Mouse (Mus musculus): ENCODE measurements around the gene Set. TPM values are rescaled to one million over a fixed set of nuclear protein-coding genes. Genes with fewer than 3 reads are reported as not detected.

Set gene
- total RNA-seq, 2 experiments from 2014 or later: 189 to 193 TPM

DNA sequence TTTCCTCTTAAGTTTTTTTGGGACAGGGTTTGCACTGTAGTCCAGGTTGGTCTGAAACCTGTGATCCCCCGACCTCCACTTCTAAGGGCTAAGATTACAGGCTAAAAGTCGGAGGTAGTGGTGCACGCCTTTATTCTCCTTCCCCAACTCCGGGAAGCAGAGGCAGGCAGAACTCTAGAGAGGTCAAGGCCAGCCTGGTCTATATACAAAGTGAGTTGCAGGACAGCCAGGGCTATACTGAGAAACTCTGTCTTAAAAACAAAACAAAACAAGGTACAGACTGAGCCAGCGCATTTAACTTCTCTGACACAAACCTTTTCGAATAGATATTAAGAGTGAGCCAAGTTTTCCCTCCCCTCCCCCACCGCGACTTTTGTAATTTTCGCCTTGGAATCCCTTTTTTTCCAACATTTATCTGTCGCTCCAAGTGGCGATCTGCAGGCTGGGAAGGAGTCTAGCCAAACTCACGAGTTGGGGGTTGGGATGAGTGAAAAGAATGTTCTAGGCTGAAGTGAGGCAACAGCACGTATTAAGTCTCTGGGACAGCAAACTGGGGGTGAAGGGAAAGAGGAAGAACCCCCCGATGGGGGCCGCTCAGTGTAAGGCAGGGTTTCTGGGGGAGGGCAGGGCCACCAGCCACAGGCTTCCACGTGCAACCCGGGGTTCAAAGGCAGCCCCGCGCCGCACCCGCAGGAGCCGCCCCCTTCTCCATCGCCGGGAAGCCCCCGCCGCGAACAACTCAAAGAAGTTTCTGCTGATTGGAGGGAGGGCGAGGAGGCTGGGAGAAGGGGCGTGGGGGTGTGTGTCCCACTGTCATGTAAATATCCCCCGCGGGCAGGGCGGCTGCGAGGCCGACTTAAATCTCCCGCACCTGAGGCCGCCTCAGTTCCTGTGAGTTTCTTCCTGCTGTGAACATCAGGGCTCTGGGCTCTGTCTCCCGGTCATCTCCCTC is 4.3 kb downstream of the Set start:
- DNase-seq: peak; percentile 36 to 38

DNA sequence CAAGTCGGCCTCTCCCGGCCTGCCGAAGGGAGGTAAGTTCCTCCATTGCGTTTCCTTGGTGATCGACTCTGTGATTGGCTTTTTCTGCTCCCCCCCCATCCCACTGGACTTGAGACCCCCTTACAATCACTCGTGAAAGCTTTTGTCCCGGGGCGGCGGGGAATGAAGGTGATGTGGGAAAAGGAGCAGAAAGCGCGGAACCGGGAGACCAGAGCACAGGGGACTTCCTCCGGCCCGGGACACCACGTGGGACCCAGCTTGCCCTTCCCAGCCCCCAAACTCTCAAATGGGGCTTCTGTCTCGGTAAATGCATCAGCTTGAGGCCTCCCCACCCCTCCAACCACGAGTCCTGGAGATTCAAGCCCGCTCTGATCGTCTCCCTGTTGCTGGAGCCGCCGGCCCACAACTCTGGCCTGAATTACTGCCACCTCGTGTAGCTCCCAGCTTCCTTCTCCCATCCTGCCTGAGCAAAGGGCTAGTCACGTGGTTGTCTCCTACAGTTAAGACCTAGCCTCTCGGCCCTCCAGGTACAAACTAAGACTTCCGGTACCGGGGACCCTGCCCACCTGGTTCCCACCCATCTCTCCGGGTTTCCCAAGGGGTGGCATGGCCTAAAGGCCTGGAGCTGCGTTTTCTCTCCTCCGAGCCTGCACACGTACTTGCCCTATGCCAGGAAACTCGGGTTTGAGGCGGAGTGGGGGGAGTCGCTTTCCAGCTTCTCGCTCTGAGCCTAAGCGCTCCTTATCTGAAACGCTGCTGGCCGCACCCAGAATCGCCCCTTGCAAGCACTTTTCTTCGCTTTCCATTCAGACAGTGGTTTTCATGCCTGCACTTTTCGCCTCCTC is 5.3 kb downstream of the Set start:
- peak; percentile 37 to 43 for DNase-seq

DNA sequence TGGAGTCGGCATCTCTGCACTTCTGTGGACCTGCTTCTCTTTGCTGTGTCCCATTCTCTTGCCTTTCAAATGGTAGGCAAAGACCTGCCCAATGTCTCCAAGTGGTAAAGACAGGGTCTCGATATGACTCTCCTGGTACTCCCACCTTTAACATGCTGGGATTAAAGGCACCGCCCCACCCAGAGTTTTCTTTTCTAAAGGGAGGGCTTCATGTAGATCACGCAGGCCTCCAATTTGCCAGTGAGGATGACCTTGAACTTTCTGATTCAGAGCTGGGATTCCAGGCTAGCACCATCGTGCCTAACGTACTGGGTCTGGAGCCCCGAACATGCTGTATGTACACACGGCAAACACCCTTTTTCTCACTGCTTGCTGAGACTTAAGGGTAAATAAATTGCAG is 6.1 kb downstream of the Set start:
- no peak for DNase-seq

DNA sequence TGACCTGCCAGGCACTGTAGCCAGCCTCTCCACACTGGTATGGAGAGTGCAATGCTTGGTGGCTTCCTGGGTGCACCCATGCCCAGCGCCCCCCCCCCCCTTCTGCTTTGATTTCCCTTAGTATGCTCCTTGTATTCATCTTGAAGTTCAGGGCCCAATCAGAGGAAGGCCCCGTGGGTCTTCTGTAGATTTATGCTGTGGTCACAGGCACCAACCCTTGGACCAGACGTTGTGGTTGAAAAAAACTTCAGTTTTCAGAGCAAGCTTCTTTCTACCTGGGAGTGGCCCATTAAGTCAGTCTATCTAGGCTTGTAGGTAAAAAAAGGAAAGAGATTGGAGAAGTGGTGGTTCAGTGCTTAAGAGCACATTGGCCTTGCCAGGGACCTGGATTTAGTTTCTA is 6.6 kb downstream of the Set start:
- DNase-seq: no peak

DNA sequence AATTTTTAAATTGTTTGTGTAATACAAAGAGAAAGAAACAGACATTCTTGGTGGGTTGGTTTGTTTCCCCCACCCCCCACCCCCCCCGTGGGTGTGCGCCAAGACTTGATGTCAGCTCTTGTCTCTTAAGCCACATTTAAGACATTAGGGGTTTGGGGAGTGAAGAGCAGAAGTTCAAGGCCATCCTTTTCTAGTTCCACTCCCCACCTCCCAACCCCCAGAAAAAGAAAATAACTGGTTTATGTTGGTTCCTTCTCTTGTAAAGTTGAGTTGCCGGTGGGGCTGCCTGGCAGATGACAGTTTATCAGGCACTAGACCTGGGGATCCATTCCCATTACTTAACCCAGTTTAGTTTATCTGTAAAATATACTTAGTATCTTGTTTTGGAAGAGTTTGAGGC is 7.1 kb downstream of the Set start:
- no peak for DNase-seq

DNA sequence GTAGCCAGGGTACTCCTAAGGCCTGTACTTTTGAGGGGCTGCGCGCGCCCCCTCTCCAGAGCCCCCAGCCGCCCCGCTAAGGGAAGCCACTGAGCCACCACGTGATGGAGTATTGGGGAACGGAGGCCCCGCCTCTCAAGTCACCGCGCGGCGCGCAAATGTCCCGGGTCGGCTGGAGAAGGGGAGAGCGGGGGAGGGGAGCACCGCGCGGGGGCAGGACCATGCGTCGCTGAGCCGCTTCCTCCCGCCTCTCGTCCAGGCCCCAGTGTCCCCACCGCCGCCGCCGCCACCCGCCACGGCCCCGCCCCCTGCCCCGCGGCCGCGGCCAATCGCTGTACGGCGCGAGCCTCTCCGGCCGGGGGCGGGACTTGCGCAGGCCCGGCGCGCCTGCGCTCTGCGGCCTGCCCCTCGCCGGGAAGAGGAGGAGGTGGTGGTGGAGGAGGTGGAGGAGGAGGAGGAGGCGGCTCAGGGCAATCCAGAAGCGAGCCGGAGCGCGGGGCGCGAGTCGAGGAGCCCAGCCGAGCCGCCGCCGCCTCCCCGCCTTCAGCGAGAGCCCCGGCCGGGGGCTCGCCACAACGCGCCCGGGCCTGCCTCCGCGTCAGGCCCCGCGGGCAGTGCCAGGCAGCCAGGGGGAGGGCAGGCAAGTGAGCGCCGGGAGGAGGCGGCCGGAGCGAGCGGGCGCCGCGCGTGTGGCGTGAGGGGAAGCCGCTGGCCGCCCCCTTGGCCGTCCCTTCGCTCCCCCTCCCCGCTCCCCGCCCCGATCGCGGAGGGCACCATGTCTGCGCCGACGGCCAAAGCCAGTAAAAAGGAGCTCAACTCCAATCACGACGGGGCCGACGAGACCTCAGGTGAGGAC is 9.1 kb downstream of the Set start:
- peak; percentile 93 to 94 for DNase-seq

DNA sequence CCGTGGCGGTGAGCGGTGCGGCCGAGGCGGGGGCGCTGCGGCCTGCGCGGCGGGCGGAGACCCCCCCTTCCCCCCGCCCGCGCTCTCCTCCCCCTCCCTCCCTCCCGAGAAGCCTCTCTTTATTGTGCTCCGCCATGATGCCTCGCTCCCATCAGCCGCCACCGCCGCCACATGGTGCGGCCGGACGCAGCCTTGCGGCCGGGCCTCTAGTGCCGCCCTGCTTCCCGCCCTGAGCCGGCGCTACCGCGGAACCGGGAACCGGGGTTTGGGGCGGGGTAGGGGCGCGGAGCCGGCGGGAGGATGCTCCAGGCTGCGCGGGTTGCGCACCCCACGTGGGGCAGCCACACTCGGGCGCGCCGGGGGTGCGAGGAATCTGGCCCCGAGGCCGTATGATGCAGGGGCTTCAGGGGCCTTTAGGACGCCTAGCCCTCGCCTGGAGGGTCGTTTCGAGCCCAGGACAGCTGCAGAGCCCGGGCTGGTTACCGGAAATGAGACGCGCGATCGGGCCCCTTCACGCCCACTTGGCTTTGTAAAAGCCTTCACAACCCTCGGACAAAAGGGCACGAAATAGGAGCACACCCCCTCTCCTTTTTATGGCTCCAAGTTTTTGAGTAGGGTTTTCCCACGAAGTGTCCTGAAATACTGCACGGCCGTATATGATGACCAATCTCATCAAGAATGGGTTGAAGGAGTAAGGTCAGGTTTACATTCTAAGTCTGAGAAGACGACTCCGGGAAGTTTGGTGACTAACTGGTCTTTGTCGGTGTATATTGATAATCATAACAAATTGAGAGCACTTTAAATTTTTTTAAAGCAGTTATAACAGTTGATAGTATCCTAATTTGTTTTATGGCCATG is 10.1 kb downstream of the Set start:
- peak; percentile 41 to 53 for DNase-seq

DNA sequence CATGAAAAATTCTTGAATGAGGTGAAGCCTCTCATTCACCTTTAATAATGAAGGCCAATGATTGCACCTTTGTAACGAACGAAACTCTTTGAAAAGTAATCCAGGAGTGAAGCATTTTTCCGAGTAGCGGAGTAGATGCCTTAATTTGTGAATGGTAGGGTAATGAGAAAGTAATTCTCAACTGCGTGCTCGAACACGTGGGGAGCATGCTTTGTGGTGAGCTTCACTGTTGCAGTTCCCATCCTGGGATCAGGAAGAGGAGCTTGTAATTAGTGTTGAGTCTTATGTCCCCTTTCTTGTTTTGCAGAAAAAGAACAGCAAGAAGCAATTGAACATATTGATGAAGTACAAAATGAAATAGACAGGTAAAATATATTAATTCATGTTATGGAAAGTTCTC is 10.8 kb downstream of the Set start:
- no peak for DNase-seq

DNA sequence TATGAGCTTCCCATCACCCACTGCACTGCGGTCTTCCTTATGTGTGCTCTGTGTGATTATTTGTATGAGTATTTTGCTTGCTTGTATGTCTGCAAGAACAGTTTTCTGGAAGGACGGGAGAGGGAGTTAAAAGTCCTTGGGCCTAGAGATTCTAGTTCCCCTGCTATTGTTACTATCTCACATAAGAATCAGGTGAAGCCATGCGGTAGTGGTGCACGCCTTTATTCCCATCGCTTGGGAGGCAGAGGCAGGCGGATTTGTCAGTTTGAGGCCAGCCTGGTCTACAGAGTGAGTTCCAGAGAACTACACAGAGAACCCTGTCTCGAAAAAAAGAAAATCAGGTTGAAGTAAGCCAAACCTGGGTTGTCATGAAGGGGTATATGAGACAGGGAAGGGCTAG is 15.7 kb downstream of the Set start:
- no peak for DNase-seq

DNA sequence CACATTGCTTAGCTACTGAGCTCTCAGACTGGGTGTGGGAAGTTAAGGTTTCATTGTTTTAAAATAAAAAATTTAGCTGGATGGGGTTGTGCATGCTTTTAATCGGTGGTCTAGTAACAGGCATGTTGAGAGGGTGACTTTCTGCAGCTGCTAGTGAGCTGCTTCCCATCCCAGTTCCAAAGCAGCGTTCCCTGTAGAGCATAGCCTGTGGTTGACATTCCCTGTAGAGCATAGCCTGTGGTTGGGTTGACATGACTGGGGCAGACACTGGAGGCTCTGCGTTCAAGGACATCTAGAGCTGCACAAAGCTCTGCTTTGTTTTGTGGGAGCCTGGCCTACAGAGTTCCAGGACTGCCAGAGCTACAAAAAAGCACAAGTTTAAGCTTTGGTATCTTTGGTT is 16.1 kb downstream of the Set start:
- no peak for DNase-seq

DNA sequence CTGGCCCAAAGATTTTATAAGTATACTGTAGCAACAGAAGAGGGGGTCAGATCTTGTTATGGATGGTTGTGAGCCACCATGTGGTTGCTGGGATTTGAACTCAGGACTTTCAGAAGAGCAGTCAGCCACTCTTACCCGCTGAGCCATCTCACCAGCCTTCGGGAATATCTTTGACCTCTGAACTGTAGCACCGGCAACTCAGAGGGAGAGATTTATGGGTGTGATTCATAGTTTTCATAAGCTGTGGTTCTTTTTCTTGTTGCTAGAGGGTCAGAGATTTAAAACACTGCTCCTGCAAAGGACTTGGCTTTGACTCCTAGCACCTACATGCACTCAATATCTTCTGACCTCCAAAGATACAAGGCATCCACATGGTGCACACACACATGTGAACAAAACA is 18.4 kb downstream of the Set start:
- DNase-seq: no peak

DNA sequence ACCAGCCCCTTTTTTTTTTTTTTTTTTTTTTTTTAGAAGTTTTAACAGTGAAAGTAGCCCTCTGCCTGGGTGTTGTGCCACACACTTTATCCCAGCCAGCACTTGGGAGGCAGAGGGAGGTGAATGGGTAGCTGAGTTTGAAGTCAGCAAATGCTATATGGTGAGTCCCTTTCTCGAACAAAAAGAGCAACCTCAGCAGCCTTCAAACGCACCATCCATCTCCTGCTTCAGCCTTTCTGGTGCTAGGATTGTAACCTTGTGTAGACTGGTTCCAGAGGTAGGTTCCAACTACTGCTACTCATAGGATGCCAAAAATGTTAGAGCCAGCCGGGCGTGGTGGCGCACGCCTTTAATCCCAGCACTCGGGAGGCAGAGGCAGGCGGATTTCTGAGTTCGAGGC is 19.3 kb downstream of the Set start:
- no peak for DNase-seq

DNA sequence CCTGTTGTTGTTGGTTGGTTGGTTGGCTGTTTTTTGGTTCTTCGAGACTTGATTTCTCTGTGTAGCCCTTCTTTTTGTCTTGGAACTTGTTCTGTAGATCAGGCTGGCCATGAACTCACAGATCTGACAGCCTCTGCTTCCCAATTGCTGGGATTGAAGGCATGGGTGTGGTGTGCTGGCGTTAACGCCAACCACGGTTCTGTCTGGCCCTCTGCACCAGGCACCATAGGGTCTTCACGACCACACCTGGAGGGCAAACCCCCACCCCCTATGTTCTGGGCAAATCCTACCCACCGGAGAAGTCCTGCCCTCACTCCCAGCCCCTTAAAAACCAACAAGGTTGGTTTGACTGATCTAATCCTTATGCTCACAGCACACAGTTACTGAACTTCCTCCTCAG is 19.8 kb downstream of the Set start:
- DNase-seq: no peak

DNA sequence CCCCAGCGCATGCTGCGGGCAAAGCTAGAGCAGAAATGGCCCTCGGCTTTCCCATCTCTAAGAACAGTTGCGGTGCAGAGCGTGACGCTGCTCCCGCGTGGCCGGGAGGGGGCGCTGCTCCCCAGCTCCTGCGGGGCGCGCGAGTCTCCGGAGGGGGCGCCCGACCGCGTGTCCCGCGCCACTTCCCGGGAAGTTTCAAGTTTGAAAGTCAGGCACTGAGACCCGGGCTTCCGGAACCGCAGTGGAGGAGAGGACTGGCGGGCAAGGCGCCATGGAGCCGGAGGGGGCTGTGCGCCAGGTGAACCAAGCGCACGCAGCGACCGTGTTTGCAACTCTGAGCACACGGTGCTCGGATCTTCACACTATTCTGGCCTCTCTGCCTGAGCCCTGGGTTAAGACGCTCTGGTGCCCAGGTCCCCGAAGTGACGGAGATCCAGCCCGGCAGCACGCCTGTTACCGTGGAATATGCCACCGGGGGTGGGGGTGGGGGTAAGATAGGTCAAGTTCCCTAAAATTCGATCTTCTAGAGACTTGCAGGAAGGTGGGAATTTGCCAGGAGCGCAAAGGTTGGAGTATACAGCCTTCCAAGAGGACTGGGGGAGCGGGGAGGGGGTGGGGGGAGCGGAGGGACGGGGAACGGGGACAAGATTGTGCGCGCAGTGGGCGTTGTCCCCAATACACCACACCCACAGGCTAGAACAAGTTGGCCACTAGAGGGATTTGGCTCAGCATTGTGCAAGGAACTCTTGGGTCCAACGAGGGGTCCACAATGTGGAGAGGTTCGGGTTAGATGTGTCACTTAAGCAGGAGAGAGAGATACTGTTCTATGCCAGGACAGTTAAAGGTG is 20.5 kb downstream of the Set start, which contains the start of gene Pkn3:
Pkn3 (plus strand) TSS at position 183 of the 847 bp plus-strand sequence.
- peak; percentile 76 to 77 for DNase-seq

DNA sequence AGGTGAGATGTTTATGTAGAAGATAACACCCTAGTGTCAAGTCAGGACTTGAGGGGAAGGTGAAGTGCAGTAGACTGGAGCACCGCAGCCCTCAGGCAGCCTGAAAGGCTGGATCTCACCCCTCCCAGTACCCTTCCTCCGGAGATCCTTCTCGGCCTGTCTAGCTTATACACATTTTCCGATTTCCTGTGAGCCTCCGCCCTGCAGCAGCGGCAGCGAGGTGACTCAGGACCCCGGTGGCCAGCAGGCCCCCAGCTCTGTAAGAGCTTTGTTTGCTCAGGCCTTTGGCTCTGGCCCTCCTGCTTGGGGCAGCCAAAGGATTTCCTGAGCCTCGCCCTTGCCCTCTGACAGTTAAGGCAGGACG is 21.2 kb downstream of the Set start:
- DNase-seq: no peak

DNA sequence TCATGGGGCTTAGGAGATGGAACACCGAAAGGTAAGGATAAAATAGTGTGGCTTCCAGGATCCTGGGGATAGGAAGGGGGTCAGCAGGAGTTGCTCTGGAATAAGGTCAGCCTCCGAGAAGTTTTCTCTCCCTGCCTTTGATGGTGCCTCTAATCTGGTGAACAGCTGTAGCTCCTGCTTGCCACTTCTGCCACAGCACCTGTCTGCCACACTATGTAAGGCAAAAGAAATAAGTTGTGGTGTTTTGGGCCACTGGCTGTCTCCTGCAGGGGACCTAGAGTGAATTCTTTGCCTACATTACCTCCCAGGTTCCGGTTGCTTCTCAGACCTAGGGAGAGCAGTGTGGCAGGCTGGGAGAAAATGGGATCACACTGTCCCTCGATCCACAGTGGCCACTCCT is 21.6 kb downstream of the Set start:
- no peak for DNase-seq

DNA sequence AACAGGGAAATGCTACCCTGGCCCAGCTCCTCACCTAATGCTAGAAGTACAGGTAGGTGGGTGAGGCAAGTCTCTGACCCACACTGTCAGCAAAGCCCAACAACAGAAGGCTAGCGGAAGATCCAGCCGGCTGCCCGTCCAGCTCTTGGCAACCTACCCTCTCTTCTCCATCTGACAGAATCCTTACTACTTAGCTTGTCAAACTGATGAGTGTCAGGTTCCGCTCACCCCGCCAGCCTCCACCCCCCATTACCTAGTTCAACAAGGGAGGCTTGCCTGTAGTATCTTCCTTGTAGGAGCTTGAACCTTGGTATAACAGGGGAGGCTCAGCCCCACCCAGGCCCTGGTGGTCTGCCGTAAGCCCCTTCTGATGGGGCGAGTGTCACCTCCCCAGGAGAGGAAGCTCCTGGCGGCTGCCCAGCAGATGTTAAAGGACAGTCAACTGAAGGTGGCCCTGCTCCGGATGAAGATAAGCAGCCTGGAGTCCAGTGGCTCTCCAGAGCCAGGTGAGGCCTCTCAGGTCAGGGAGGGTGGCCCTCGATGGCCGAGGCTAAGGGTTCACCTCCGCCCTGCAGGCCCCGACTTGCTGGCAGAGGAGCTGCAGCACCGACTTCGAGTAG is 23.1 kb downstream of the Set start:
- no peak for DNase-seq

DNA sequence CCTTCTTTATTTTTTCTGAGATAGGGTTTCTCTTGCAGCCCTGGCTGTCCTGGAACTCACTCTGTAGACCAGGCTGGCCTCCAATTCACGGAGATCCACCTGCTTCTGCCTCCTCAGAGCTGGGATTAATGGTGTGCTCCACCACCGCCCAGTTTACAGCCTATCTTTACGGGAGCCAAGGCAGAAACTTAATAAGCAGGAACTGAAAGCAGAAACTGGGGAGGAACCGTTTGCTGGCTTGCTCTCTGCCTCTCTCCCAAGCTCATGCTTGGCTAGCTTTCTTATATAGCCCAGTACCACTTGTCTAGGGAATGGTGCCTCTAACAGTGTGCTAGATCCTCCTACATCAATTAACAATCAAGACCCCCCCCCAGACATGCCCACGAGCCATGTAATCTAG is 26.9 kb downstream of the Set start:
- DNase-seq: no peak

DNA sequence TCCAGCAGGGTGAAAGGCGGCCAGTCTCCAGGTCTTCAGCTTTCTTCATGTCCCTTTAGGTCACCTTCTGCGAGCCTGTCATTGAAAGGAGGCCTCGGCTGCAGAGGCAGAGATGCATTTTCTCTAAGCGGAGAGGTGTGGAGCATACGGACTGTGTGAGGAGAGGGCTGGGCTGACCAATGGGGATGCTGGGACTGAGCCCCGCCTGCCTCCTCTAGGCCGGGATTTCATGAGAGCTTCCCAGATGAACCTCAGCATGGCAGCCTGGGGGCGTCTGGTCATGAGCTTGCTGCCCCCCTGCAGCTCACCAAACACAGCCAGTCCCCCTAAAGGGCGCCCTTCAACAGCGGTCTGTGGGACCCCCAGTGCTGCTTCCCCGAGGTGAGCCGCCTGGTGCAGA is 27.5 kb downstream of the Set start:
- DNase-seq: no peak

DNA sequence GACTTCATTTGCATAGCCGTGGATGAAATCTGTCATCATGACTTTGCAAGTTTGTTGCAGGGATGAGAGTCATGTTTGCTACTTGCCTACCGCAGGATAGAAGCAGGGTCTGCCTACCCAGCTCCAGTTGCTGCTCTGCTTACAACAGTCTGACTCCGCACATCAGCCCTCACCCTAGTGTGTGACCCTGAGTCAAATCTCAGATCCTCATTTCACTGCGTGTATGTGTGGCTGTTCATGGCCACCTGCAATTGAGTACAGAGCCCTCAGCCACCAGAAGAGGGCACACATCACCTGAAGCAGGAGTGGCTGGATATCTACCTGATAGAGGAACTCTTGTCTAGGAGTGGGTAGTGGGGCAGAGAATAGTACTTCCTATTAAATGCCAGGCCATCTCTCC is 30.1 kb downstream of the Set start:
- DNase-seq: no peak

All from layer of hippocampus, postnatal 36 days (tissue).